Mouse (Mus musculus): ENCODE measurements around the gene 4632433K11Rik.

GRCm38 (mm10) chr7:4996934-4997333 lies 37.0 kb upstream of the 4632433K11Rik start:
- TF ChIP-seq CTCF (conservative IDR thresholded peaks at IDR 0.05; ENCODE audit: low read length): no peak
- TF ChIP-seq NANOG (IDR thresholded peaks at IDR 0.05; ENCODE audit: borderline replicate concordance, low read length): no peak
- TF ChIP-seq POU5F1 (IDR thresholded peaks at IDR 0.05; ENCODE audit: borderline replicate concordance, low read length): no peak

Measured in E14TG2a.4 (cell line).